Mouse (Mus musculus): Measurements from ENCODE around the gene Tas2r105.

Tas2r105 gene

DNA sequence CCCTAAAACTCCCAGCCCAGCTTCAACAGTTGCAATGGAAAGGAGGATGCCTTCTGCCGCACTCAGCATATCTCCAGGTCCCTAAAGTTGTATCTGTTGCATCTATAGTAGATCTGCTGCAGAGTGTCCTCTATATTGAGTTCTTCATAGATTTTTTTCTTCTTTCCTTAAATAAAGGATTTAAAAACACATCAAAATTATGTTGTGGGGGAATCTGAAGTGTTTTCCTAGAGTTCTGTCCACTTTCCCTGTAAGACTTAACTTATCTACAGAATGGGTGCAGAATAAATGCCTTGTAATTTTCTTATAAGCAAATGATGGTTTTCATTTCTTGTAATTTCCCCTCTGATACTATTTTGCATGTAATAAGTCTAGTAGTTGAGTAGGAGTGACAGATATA lies at the start of gene Tas2r105:
Gene Tas2r105, minus strand, starts transcription at position 101 of the 400 bp plus-strand sequence.
- DNase-seq, result no peak

DNA sequence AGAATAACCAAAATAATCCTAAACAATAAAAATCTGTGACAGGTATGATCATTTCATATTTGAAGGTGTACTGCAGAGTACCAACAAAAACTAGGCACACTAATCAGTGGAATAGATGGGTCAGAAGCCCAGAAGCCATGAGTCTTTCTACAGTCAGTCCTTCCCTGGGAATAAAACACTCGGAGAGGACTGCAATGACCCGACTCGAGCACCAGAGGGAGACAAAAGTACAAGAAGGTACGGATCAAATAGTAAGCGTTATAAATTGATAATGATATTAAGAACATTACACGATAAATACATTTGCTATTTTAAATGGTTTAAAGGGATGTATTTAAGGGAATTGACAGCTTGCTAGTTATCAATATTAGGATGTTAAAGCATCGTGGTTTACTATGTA lies 25.5 kb upstream of the Tas2r105 start:
- no peak for DNase-seq

DNA sequence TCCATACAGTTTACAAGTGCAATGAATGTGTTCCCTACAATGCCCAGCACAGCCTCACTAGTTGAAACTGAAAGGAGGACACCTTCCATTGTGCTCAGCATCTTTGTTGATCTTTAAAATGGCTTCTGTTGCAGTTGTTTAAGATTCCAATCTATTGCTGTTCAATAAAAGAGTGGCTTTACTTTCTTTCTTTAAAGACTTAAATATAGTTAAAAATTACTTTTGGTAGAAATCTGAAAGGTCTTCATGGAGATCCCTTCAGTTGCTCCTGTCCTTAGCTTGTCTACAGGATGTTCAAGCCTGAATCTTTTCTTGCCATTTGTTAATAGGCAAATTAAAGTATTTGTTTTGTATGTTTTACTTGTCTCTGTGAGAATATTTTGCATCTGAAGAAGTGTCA lies 2.7 kb upstream of the Tas2r105 start, which contains the start of gene Tas2r114:
Gene Tas2r114, minus strand, starts transcription at position 101 of the 400 bp plus-strand sequence.
- no peak for DNase-seq

DNA sequence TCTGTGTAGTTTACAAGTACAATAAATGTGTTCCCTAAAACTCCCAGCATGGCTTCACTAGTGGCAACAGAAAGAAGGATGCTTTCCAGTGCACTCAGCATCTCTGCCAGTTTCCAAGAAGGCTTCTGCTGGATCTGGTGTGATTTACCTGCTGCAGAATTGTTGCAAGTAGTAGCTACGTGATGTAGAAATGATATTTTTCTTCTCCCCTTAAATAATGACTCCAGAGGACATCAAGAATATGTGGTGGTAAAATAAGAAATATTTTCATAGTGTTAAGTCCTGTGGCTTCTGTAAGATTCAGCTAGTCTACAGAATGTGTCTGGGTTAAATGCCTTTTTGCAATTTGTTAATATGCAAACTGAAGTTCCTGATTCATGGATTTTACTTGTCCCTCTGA lies 1.7 kb downstream of the Tas2r105 start, which contains the start of gene Tas2r104:
Gene Tas2r104, minus strand, starts transcription at position 101 of the 400 bp plus-strand sequence.
- no peak for DNase-seq

- no peak for DNase-seq
Observed at GRCm38 (mm10) chr6:131678786-131679185, 8.5 kb downstream of the Tas2r105 start, which contains the start of gene Tas2r106. Tas2r106 (minus strand) TSS chr6:131678886.

DNA sequence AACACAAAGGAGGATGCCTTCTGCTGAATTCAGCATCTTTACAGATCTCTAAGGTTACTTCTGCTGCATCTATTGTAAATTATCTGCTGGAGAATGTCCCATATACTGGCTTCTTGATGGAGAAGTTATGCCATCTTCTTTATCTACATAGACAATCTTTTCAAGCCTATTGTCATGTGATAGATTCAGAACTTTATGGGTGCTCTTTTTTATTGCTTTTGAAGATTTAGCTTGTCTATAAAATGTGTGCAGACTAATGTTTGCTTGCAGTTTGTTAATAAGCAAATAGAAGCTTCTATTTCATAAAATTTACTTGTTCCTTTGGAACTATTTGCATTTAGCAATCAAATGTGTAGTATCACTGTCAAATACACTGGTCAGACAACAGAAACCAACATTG lies 27.2 kb downstream of the Tas2r105 start, which contains the start of gene Tas2r107:
Gene Tas2r107, minus strand, starts transcription at position 101 of the 400 bp plus-strand sequence.
- DNase-seq, result no peak

All from right cerebral cortex, postnatal 4 days (tissue).